Mouse (Mus musculus) monocyte, adult 5-6 weeks (primary cell): ENCODE results near the gene Zfp654. TPM values are rescaled to one million over a fixed set of nuclear protein-coding genes. Genes with fewer than 3 reads are reported as not detected.

Experiments
- ATAC-seq: fragments of 153-309, 156-312 bp; replicated peaks from 2 replicates; pipeline ENCODE4 v1.8.0; 2017; ENCODE audit warnings: mild to moderate bottlenecking; ENCODE audit not compliant: low TSS enrichment, insufficient number of reproducible peaks, severe bottlenecking, poor library complexity, low FRiP score
- total RNA-seq: library from RNA; stranded (forward); fragments of 200-1000, 200-491, 200-594 nt; gene quantifications from 3 replicates; pipeline ENCODE4 v1.2.3, GENCODE M21; 2017

Gene Zfp654
- 20.6 to 26.0 TPM (median 22.4 TPM) in 3 replicates for total RNA-seq

DNA sequence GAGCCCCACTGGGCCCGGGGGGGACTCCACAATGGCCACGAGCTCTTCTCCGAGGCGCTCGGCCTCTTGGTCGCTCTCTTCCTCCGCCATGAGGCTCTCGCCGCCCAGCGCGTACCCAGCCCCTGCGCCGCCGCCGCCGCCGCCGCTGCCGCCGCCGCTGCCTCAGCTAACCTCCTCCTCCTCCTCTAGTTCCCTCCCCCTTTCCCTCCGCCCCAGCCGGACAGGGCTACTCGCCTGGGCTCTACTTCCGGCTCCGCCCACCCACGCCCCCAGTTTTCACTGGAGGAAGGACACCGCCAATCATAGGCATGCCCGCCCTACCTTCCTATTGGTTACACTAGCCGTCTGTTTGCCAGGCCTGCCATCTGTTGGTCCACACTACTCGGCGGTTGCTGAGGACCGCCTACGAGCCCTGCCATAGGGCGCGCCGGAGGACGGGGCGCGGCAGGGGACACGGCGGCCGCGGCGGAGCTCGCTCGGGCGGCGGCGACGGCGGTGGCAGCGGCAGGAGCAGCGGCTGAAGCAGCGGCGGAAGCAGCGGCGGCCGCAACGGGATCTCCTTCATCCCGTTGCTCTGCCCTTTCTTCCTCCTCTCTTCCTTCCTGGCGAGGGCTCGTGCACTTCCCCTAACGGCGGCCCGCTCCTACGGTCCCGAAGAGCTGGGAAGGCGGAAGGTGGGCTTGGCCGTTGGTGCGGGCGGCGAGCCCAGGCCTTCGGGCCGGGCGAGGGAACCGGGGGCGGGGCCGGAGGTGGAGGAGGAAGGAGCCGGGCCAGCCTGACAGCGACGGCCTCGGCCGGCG is at the start of gene Zfp654, which contains the start of gene Cggbp1:
TSS of gene Zfp654 (minus strand) at position 90 of the 800 bp plus-strand sequence.
TSS of gene Cggbp1 (plus strand) at position 434 of the 800 bp plus-strand sequence.
- ATAC-seq = peak; percentile 100

DNA sequence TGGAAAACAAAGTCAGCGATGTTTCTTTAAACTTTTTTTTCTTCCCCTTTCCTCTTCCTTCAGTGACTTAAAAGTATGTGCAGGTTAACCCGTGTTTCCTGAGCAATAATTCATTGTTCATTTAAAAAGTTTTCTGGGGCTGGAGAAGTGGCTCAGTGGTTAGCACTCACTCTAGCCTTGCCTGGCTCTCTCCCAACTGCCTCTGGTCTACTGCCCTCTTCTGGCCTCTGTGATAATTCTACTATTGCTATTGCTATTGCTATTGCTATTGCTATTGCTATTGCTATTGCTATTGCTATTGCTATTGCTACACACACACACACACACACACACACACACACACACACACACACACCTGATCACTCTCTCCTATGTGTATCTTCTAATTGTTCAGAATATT is 47.6 kb upstream of the Zfp654 start:
- ATAC-seq = peak; percentile 86

DNA sequence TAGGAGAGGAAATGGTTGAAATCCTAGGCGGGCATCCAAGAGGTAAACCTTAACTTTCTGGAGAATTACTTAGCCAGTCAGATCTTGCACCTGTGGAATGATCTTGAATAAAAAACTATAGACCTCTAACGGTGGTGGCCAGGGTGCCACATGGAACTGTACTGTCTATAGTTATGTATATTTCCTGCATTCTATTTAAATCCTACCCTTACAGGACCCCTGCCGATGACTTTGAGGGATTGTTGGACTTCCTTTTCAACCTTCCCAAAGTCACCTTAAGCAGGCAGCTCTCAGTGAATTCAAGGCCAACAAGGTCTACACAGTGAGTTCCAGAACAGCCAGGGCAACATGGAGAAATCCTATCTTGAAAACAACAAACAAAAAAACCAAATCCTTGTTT is 38.0 kb upstream of the Zfp654 start:
- no peak for ATAC-seq

DNA sequence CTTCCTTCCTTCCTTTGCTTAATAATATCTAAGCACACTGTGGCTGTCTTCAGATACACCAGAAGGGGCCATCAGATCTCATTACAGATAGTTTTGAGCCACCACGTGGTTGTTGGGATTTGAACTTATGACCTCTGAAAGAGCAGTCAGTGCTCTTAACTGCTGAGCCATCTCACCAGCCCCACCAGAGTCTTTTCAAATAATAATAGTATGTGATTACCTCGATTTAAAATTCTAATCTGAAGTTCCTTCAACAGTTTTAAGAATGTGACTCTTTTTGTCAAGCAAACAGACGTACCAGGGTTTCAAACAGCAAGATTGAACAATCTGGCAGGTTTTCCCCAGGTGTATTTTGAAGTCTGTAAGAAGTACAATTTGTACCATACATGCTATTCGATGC is 34.1 kb upstream of the Zfp654 start:
- ATAC-seq = no peak

DNA sequence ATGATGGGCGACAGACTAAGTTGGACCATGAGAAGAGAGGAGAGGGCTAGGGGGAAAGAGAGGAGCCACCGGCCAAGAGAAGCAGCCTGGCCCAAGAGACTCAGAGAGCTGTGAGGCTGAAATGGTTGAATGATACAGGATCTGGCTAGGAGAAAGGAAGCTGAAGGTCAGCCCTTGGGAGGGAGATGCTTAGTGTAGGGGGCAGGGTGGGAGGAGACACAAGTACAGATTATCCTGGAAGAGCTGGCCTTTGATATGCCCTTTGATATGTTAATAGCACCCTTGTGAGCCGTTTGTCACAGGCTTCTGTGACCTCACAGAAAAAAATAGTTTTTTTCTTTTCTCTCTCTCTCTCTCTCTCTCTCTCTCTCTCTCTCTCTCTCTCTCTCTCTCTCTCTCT is 33.7 kb upstream of the Zfp654 start:
- ATAC-seq = no peak

DNA sequence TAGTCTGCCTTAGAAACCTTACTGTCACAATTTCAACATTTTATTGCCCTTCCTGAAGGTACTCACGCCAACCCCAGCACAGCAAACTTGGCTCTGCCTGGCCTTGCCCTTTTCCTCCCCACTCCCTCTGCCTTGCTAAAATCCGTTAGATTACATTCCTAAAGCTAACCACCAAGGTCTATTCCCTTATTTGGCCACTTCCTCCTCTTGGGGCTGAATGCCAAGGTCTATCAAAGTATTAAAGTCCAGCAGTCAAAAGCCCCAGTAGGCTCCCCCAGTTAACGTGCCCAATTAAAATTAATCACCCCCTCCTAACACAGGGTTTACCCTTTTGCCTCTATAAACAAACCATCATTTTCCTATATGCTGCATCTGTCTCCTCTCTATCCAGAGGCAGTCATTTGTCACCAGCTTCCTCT is 33.0 kb upstream of the Zfp654 start:
- no peak for ATAC-seq

DNA sequence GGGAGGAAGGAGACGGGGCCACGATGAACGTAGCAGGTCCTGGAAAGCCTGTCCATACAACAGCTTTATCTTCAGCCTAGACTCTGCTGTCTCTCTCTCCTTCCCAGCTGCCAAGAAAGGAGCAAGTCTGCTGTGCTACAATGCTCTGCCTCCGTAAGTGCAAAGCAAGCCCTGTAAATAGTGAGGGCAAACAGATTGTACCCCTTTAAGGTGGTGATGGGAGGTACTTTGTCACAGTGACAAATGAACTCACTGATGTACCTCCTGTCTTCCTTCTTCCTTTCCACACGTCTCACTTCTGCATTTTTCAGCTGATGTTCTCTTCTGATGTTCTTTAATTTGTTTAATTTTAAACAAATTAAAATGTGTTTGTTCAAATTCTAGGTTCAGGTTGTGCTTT is 32.4 kb upstream of the Zfp654 start:
- ATAC-seq = peak; percentile 61; the same call in 1 of the 2 replicates

DNA sequence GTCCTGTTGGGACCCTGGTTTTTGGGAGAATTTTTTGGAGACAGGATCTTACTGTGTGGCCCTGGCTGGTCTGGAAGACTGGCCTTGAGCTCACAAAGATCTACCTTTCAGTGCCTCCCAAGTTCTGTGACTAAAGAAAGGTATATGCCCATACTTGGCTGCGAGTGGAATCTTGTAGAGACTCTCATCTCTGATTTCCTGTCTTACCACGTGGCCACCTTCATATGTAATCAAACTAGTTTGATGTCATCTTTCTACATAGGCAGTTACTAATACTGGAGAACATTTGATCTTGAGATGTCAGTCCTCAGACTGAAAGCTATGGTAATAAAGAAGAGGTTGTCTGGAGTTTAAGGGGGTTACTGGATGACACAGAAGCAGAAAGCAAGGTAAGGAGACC is 30.0 kb upstream of the Zfp654 start:
- ATAC-seq = no peak

DNA sequence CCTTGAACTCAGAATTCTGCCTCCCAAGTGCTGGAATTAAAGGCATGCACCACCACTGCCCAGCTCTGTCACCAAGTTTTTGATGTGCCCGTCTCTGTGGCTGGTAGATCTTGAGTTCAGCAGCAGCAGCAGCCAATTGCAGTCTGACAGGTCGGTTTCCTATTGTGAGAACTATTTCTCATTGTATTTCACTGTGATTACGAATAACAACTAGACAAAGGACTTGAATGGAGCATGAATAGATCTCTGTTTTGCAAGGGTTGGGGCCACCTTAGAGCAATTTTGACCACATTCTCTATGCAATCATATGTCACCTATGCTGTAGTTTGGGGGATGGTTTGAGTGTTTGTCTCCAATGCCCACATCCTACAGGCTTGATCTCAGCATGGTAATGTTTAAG is 29.5 kb upstream of the Zfp654 start:
- no peak for ATAC-seq

DNA sequence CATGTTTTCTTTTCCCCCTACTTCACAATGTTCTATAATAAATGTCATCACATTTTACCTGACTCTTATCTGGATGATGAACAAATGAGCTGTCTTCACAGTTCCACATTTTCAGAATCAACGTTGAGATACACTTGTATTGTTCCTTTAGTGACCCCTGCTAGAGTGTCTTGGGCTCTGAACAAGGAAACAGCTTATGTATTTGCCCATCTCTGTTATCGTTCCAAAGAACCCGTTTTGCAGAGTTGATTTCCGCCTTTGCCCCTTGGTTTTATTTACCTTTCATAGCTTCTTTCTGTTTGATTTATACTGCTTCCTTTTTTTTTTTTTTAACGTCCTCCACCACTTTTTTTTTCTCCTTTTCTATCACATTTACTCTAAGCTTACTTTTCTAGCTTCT is 28.3 kb upstream of the Zfp654 start:
- no peak for ATAC-seq

DNA sequence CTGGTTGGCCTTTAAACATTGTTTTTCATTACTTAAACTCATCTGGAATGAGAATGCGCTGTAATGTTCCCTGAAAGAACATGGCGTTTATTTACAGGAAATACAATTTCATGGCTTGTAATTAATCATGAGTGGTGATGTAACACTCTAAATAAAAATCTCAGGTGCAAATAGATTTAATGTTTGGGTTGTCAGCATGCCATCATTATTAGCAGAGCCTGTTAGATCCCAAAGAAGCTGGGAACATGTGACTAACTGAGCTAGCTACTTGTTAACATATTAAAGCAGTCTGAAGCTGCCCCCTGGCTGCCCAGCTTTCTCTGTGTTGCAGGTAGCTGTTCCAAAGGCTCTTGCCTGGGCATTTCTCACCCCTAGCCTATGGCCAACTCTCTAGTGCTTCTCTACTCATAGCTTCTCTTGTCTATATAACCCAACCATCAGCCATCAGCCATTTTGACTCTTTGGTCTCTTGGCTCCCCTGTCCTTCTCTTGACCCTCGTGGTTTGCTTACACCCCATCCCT is 27.2 kb upstream of the Zfp654 start:
- no peak for ATAC-seq

DNA sequence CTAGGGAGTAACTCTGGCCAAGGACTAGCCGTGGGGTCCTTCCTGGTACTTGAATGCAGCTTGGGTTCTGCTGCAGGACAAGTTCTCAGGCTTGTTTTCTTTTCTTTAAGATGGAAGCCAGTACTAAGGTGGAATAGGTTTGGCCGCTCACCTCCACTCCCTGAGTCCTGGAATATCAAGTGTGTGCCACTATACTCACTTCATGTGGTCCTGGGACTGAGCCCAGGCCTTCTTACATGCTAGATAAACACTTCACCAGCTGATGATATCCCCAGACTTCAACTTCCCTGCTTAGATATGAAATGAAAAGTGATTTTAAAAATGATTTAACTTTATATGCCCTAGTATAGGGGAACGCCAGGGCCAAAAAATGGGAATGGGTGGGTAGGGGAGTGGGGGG is 25.9 kb upstream of the Zfp654 start:
- no peak for ATAC-seq

DNA sequence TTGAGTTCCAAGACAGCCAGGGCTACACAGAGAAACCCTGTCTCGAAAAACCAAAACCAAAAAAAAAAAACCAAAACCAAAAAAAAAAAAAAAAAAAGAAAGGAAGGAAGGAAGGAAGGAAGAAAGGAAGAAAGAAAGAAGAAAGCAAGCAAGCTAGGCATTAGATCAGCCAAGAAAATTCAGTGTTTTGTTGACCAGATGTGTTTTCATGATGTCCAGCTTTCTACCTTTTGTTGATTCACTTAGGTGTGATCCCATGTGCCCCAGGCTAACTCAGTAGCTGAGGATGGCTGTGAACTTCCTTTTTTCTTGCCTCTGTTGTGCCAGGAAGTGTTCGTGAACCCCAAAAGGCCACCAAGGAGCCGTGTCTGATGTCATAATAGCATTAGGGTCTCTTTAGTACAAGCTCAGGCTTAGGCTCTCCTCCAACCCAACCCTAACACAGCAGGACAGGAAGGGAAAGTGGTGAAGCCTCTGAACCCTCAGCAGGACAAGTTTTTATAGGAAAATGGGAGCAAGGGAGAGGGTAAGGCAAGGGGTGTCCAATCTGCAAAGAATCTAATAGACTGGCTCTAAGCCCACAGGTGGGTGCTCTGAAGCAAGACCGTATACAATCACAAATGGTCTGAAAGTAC is 25.3 kb upstream of the Zfp654 start:
- no peak for ATAC-seq

DNA sequence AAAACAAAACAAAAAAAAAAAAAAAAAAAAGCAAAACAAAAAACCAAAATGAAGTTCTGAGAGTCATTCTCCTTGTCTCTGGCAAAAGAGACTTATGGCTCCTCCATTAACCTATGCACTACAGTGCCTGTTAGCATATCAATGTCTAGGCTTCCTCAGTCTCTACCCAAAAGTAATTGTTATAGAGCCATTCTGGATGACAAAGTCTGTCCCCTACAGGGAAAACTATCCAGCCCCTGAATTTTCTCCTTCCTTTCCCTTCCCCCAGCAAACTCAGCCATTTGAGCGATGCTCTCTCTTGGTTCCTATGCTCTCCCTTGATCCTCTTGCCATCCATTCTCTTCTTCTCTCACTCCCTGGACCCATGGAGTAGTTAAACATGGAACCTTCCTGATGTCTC is 24.4 kb upstream of the Zfp654 start:
- no peak for ATAC-seq

DNA sequence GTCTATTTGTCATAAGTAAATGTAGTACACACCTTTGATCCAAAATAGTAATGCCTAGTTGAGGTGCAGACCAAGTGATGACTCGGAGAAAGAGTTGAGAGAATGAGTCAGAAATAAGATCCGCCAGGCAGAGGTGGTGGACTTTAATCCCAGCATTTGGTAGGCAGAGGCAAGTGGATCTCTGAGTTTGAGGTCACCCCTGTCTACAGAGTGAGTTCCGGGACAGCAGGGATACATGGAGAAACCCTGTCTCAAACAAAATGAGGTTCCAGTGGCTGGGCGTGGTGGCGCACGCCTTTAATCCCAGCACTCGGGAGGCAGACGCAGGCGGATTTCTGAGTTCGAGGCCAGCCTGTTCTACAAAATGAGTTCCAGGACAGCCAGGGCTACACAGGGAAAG is 23.9 kb upstream of the Zfp654 start:
- ATAC-seq = no peak

DNA sequence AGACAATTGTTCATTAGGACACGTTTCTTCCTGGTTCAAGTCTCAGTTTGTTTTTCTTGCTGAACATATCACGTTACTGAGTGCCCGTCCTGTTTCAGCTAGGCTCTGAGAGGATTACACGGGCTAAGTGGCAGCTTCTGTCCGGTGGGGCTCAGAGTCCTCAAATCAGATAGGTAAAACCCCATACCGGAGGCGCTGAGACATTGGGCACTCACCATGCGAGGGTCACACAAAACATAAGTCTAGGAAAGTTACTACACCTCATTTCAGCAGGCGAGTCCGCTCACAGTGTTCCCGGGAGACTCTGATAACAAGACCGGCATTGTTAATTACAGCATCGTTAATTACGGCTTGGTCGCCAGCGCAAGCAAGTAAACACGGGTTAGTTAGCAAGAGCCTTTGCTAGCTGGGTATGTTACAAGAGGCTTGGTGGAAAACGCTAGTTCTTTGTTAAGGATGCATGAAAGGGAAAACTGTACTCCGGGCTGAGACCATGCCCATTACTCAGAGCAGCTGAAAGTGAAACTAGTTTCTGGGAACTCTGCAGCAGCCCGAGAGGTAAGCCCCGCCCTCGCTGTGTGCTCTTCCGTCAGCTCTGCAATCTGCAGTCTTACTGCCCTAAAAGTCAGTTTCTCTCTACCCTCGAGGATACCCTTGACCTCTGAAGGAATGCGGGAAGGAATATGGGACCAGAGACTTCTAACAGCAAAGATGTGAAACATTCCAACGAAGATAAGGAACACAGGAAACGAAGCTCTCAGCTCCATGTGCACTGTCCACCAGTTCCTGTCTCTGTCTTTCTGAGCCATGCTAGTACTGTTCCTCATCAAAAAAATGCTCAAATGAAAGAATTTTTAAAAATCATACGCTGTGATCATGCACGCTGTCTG is 22.2 kb upstream of the Zfp654 start:
- ATAC-seq = peak; percentile 92

DNA sequence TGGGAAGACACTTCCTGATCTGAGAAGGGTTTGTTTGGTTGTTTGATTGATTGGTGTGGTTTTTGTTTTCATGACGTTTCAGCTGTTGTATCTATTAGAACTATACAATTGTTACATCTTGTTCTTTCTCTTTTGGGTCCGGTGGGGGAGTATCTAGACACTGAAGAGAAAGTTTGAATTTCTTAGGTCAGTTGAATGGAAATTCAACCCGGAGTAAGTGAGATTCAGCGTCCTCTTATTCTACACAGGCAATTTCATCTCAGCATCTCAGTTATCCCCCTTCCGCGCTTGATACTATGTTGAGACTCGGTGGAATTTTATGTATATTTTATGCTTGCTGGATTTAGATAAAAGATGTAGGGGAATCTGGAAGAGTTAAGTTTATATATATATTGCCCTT is 21.4 kb upstream of the Zfp654 start:
- ATAC-seq = no peak

DNA sequence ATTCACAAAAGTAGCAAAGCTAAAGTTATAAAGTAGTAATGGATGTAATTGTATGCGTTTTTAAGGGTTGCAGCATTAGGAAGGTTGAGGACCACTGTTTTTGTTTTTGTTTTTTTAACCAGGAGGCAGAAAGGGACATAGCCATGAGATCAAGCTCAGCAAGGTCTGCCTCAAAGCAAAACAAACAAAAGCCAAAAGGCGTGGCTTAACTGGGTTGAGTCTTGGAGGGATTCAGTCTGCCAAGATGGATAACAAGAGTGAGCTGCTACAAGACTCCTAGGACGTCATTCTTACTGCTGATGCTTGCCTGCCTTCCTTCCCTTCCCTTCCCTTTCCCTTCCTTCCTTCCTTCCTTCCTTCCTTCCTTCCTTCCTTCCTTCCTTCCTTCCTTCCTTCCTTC is 20.8 kb upstream of the Zfp654 start:
- ATAC-seq = no peak

DNA sequence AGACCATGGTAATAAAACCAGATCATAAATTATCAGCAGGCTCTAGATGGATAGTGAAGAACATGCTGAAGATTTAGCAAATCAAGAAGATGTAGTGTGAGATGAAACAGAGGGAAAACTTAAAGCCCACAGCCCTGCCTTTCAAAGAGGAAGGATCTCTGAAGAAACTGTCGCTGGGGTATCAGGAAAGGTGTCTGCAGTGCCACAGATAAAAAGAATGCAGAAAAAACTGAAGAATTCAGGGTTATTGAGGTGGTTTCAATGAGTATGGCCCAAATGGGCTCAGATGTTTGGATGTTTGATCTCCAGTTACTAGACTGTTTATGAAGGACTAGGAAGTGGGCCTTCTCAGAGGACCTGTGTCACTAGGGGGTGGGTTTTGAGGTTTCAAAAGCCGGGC is 18.2 kb upstream of the Zfp654 start:
- no peak for ATAC-seq
